Comparison of ENCODE assay signal across 18 mouse cellular contexts in genomic region chr14:73370695-73371372, GRCm38 (mm10). TPM values are rescaled to one million over a fixed set of nuclear protein-coding genes. Genes with fewer than 3 reads are reported as not detected.
DNase-seq lines count a peak whose midpoint lies in the region; ATAC-seq and TF ChIP-seq lines count a peak whose summit lies in the region.
"Had no signal": no experiment of that assay in that cellular context is flagged by ENCODE, and none has a peak within 500 bp of the region (broad histone marks: within the 10 kb centered on the region; RNA-seq: fewer than 3 reads in every experiment).

No protein-coding gene starts in this region.

- peak overlapping the region; percentile 18 for H3K27ac ChIP-seq in heart, adult 2 months
- H3K27ac ChIP-seq in kidney, embryonic 15.5 days = peak overlapping the region; percentile 49
- H3K27ac ChIP-seq in stomach, postnatal 0 days (replicated peaks) = peak overlapping the region; percentile 70
- no peak overlapping the region for H3K27ac ChIP-seq in forebrain, embryonic 14.5 days (ENCODE audit: low read depth, low read length)
- H3K27ac ChIP-seq in midbrain, embryonic 11.5 days (ENCODE audit: low read depth, low read length) = no peak overlapping the region
- H3K27ac ChIP-seq: forebrain, embryonic 13.5 days; midbrain, embryonic 12.5 days; neural tube, embryonic 12.5 days had no signal

- 44% methylated on average over 23 of the region's 23 CpGs for WGBS in heart, adult 2 months
- 72% methylated on average over 23 of the region's 23 CpGs for WGBS in kidney, embryonic 15.5 days
- WGBS in stomach, postnatal 0 days = 65% methylated on average over 23 of the region's 23 CpGs
- WGBS in forebrain, embryonic 14.5 days = 78% methylated on average over 23 of the region's 23 CpGs
- 92% methylated on average over 23 of the region's 23 CpGs for WGBS in midbrain, embryonic 11.5 days

- intact Hi-C loops in heart, adult 2 months (cut with DNase I) = no loop called here
- intact Hi-C loops in heart, postnatal 36 days (cut with DNase I) = loop anchor here (5.0 kb wide), 1 partner anchor 101 kb away; no protein-coding TSS in a partner anchor

- no peak overlapping the region for H3K9ac ChIP-seq in heart, adult 2 months (ENCODE audit: low read depth, low read length)
- H3K9ac ChIP-seq in kidney, embryonic 15.5 days = no peak overlapping the region
- H3K9ac ChIP-seq in stomach, postnatal 0 days (ENCODE audit: low read length) = no peak overlapping the region
- H3K9ac ChIP-seq in forebrain, embryonic 14.5 days (ENCODE audit: low read length) = no peak overlapping the region
- no peak overlapping the region for H3K9ac ChIP-seq in midbrain, embryonic 11.5 days (ENCODE audit: low read length)
- H3K9ac ChIP-seq: forebrain, embryonic 13.5 days; midbrain, embryonic 12.5 days; neural tube, embryonic 12.5 days had no signal

- no peaks in the 10 kb centered on the region for H3K27me3 ChIP-seq in heart, adult 2 months (ENCODE audit: control insufficient read depth, insufficient read depth, low read length)
- no peaks in the 10 kb centered on the region for H3K27me3 ChIP-seq in kidney, embryonic 15.5 days
- no peaks in the 10 kb centered on the region for H3K27me3 ChIP-seq in stomach, postnatal 0 days (ENCODE audit: control insufficient read depth, insufficient read depth, low read length)
- no peaks in the 10 kb centered on the region for H3K27me3 ChIP-seq in forebrain, embryonic 14.5 days (replicated peaks; ENCODE audit: control insufficient read depth, insufficient read depth, low read length)
- H3K27me3 ChIP-seq in midbrain, embryonic 11.5 days (ENCODE audit: control insufficient read depth, insufficient read depth, low read length) = no peaks in the 10 kb centered on the region
- H3K27me3 ChIP-seq: forebrain, embryonic 13.5 days; midbrain, embryonic 12.5 days; neural tube, embryonic 12.5 days; Patski had no signal

- H3K4me1 ChIP-seq in heart, adult 2 months (ENCODE audit: control insufficient read depth, insufficient read depth, low read length) = peaks cover 29% of the 10 kb centered on the region
- peaks cover 52% of the 10 kb centered on the region for H3K4me1 ChIP-seq in kidney, embryonic 15.5 days
- peaks cover 4% of the 10 kb centered on the region for H3K4me1 ChIP-seq in stomach, postnatal 0 days (replicated peaks; ENCODE audit: control insufficient read depth, insufficient read depth)
- H3K4me1 ChIP-seq in forebrain, embryonic 14.5 days (ENCODE audit: control insufficient read depth, insufficient read depth, low read length) = no peaks in the 10 kb centered on the region
- H3K4me1 ChIP-seq in midbrain, embryonic 11.5 days (ENCODE audit: control insufficient read depth, insufficient read depth, low read length) = no peaks in the 10 kb centered on the region
- H3K4me1 ChIP-seq: forebrain, embryonic 13.5 days had no signal

- ATAC-seq in kidney, embryonic 15.5 days (replicated peaks; ENCODE audit: low FRiP score) = peak; percentile 31; the same call in 1 of the 2 replicates
- ATAC-seq in stomach, postnatal 0 days (ENCODE audit: low FRiP score, low TSS enrichment) = peak; percentile 41
- no peak for ATAC-seq in forebrain, embryonic 14.5 days
- no peak for ATAC-seq in midbrain, embryonic 11.5 days (ENCODE audit: low FRiP score)
- ATAC-seq: forebrain, embryonic 13.5 days; Patski had no signal

- TF ChIP-seq EP300 in heart, adult 2 months (IDR thresholded peaks at IDR 0.05; ENCODE audit: insufficient read depth, low read depth, low read length) = no peak
- TF ChIP-seq EP300 in stomach, postnatal 0 days (optimal IDR thresholded peaks at IDR 0.05) = no peak

- H3K4me2 ChIP-seq in kidney, embryonic 15.5 days = 0 out of 2 replicates have a peak overlapping the region, but pooled peaks have one; percentile 3
- no peak overlapping the region for H3K4me2 ChIP-seq in stomach, postnatal 0 days (replicated peaks; ENCODE audit: low read depth)
- H3K4me2 ChIP-seq in forebrain, embryonic 14.5 days (ENCODE audit: low read length) = no peak overlapping the region
- no peak overlapping the region for H3K4me2 ChIP-seq in midbrain, embryonic 11.5 days
- H3K4me2 ChIP-seq: forebrain, embryonic 13.5 days; midbrain, embryonic 12.5 days; neural tube, embryonic 12.5 days had no signal

- TF ChIP-seq CTCF in heart, adult 2 months (IDR thresholded peaks at IDR 0.05) = no peak
- no peak for TF ChIP-seq CTCF in stomach, postnatal 0 days (IDR thresholded peaks at IDR 0.05; ENCODE audit: low read depth)

- no peak for DNase-seq in heart, adult 2 months
- DNase-seq in heart, postnatal 36 days = no peak
- DNase-seq in urinary bladder, postnatal 14 days (ENCODE audit: low spot score) = peak; percentile 50
- no peak for DNase-seq in urinary bladder, postnatal 25 days (ENCODE audit: low spot score)
- DNase-seq in stomach, postnatal 0 days (ENCODE audit: low spot score) = no peak
- no peak for DNase-seq in forebrain, embryonic 14.5 days (ENCODE audit: low spot score)
- no peak for DNase-seq in midbrain, embryonic 11.5 days (ENCODE audit: low spot score, missing footprints)
- DNase-seq: adrenal gland, postnatal 14 days; B cell, adult 2 months; cerebellum, adult 11 months; gastrocnemius, postnatal 14 days; lung, adult 18-20 months; thymus, postnatal 14 days had no signal

- H3K9me3 ChIP-seq in kidney, embryonic 15.5 days (replicated peaks) = no peaks in the 10 kb centered on the region
- no peaks in the 10 kb centered on the region for H3K9me3 ChIP-seq in stomach, postnatal 0 days (ENCODE audit: control insufficient read depth, low read length)
- H3K9me3 ChIP-seq in forebrain, embryonic 14.5 days (replicated peaks; ENCODE audit: control insufficient read depth, low read length) = no peaks in the 10 kb centered on the region
- no peaks in the 10 kb centered on the region for H3K9me3 ChIP-seq in midbrain, embryonic 11.5 days (ENCODE audit: control insufficient read depth, low read length)
- H3K9me3 ChIP-seq: forebrain, embryonic 13.5 days; midbrain, embryonic 12.5 days; neural tube, embryonic 12.5 days had no signal

- no peak for TF ChIP-seq POLR2A in heart, adult 2 months (IDR thresholded peaks at IDR 0.05; ENCODE audit: insufficient read depth, low read depth, low read length)

- H3K79me2 ChIP-seq in heart, adult 2 months (replicated peaks; ENCODE audit: control insufficient read depth, insufficient read depth, low read length) = peaks cover 4% of the 10 kb centered on the region

- H3K4me3 ChIP-seq in heart, adult 2 months = no peak overlapping the region
- no peak overlapping the region for H3K4me3 ChIP-seq in kidney, embryonic 15.5 days (replicated peaks)
- no peak overlapping the region for H3K4me3 ChIP-seq in stomach, postnatal 0 days (ENCODE audit: low read depth, low read length)
- H3K4me3 ChIP-seq in forebrain, embryonic 14.5 days (ENCODE audit: low read depth, low read length) = no peak overlapping the region
- no peak overlapping the region for H3K4me3 ChIP-seq in midbrain, embryonic 11.5 days (ENCODE audit: low read depth, low read length)
- H3K4me3 ChIP-seq: forebrain, embryonic 13.5 days; midbrain, embryonic 12.5 days; neural tube, embryonic 12.5 days had no signal

- peaks cover 64% of the 10 kb centered on the region for H3K36me3 ChIP-seq in heart, adult 2 months (ENCODE audit: control insufficient read depth, insufficient read depth, low read length)
- peaks cover 64% of the 10 kb centered on the region for H3K36me3 ChIP-seq in kidney, embryonic 15.5 days
- peaks cover 17% of the 10 kb centered on the region for H3K36me3 ChIP-seq in stomach, postnatal 0 days (ENCODE audit: control insufficient read depth, insufficient read depth, low read length)
- H3K36me3 ChIP-seq in forebrain, embryonic 14.5 days (ENCODE audit: control insufficient read depth, insufficient read depth, low read length) = peaks cover 44% of the 10 kb centered on the region
- peaks cover 5% of the 10 kb centered on the region for H3K36me3 ChIP-seq in midbrain, embryonic 11.5 days (ENCODE audit: control insufficient read depth, insufficient read depth, low read length)

RNA-seq across cellular contexts. Expression of gene Itm2b, which starts 14.3 kb away (rescaled TPM):
- 100 to 1,000 TPM; 724 to 814 TPM for total RNA-seq in heart, adult 2 months (2021)
- polyA plus RNA-seq in heart, adult 2 months (2012; rRNA removed) = 771 and 1,125 TPM in 2 replicates
- total RNA-seq in heart, postnatal 36 days (2021) = 100 to 1,000 TPM; 753 to 767 TPM
- 910 and 925 TPM in 2 replicates for polyA plus RNA-seq in kidney, embryonic 15.5 days (2015; fragmentation: Nextera tagmentation; extraction: Ambion mirVana)
- 1,381 and 1,408 TPM in 2 replicates for polyA plus RNA-seq in stomach, postnatal 0 days (2015; fragmentation: Nextera tagmentation; extraction: Ambion mirVana)
- 754 and 783 TPM in 2 replicates for polyA plus RNA-seq in forebrain, embryonic 14.5 days (2014; fragmentation: Nextera tagmentation; extraction: Ambion mirVana)
- polyA plus RNA-seq in midbrain, embryonic 11.5 days (2014; fragmentation: Nextera tagmentation; extraction: Ambion mirVana) = 325 and 356 TPM in 2 replicates

RNA-seq across cellular contexts. Expression of gene Rb1, which starts 45.2 kb away (rescaled TPM):
- 10 to 100 TPM; 18.2 to 19.2 TPM for total RNA-seq in heart, adult 2 months (2021)
- polyA plus RNA-seq in heart, adult 2 months (2012; rRNA removed) = 5.1 and 9.6 TPM in 2 replicates
- total RNA-seq in heart, postnatal 36 days (2021) = 10 to 100 TPM; 20.9 to 22.2 TPM
- 16.2 and 19.5 TPM in 2 replicates for polyA plus RNA-seq in kidney, embryonic 15.5 days (2015; fragmentation: Nextera tagmentation; extraction: Ambion mirVana)
- 13.8 and 15.4 TPM in 2 replicates for polyA plus RNA-seq in stomach, postnatal 0 days (2015; fragmentation: Nextera tagmentation; extraction: Ambion mirVana)
- 27.2 and 28.5 TPM in 2 replicates for polyA plus RNA-seq in forebrain, embryonic 14.5 days (2014; fragmentation: Nextera tagmentation; extraction: Ambion mirVana)
- polyA plus RNA-seq in midbrain, embryonic 11.5 days (2014; fragmentation: Nextera tagmentation; extraction: Ambion mirVana) = 41.4 and 49.2 TPM in 2 replicates

Comparison
In these comparisons a context has a peak if more than half of its experiments do, and no peak if none do; other contexts are left out.
1. H3K27ac ChIP-seq: peak in heart, adult 2 months (single experiment), kidney, embryonic 15.5 days (single experiment) and stomach, postnatal 0 days (single experiment); none in forebrain, embryonic 14.5 days (single experiment) and midbrain, embryonic 11.5 days (single experiment).
2. ATAC-seq: peak in kidney, embryonic 15.5 days (single experiment) and stomach, postnatal 0 days (single experiment); none in forebrain, embryonic 14.5 days (single experiment) and midbrain, embryonic 11.5 days (single experiment).